Mouse (Mus musculus) right cerebral cortex, postnatal 25 days (tissue): ENCODE measurements around the gene Bola3.

Experiments
- DNase-seq: peaks from one replicate; pipeline ENCODE4 v3.0.0; 2022

Bola3 gene

GRCm38 (mm10) chr6:83396711-83397110 lies 47.8 kb downstream of the Bola3 start:
- no peak for DNase-seq

- DNase-seq: no peak
Measured at GRCm38 (mm10) chr6:83397728-83398127, 48.8 kb downstream of the Bola3 start.

- DNase-seq: no peak
Measured at GRCm38 (mm10) chr6:83399790-83400189, 50.8 kb downstream of the Bola3 start.

- no peak for DNase-seq
Measured at GRCm38 (mm10) chr6:83403481-83403880, 54.5 kb downstream of the Bola3 start.

GRCm38 (mm10) chr6:83404571-83404970 lies 55.6 kb downstream of the Bola3 start:
- no peak for DNase-seq

GRCm38 (mm10) chr6:83405511-83406064 lies 56.6 kb downstream of the Bola3 start:
- no peak for DNase-seq

GRCm38 (mm10) chr6:83408510-83408909 lies 59.6 kb downstream of the Bola3 start:
- no peak for DNase-seq
